Mouse (Mus musculus): Measurements from ENCODE around the gene Prkca. TPM values are rescaled to one million over a fixed set of nuclear protein-coding genes. Genes with fewer than 3 reads are reported as not detected.

The Prkca gene
- total and polyA plus RNA-seq, 3 experiments = 11.6 to 33.4 (median 32.2) TPM

DNA sequence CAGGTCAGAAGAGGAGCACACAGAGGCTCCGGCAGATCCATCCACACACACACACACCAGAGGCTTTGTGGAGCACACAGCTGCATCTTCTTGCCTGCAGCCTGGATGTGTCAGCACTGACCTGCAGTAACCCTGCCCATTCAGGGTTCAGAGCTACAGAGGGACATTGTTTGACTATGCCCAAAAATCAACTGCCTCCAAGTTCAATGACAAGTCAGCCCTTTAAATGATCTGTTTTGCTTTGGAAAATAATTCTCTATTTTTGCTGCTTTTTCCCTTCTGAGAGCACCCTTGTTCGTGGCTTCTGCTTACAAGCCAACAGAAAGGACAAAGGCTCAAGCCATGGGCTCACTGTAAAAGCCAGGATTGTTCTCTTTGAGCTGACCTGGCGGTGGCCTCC, 322.8 kb downstream of the Prkca start:
- WGBS = 76% methylated on average over 3 of the region's 3 CpGs

DNA sequence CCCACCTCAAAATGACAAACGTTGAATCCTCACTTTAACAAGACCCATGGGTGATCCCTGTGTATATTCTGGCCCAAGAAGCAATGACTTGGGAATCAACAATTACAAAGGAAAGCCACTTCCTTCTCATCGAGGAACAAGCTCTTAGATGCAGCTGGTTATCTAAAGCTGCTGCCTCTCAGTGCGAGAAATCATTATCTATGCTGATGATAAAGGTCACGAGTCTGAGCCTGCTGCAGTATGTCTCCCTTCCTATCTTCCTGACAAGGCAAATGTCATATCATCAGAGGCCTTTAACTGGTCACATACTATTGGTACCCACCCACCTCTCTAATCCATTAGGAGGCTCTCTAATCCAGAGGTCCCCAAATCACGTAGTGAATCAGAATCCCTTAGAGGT, 328.4 kb downstream of the Prkca start:
- 52% methylated on average over 5 of the region's 5 CpGs for WGBS

More for the DNA sequence above, 322.8 kb downstream of the Prkca start:
- intact Hi-C loops (cut with DNase I) = no loop called here
- Histone ChIP-seq H3K79me2 (replicated peaks; ENCODE audit: control insufficient read depth, insufficient read depth, low read length) (no peaks in the 10 kb centered on the region), H3K27ac (no peak overlapping the region), H3K27me3 (ENCODE audit: control insufficient read depth, insufficient read depth, low read length) (no peaks in the 10 kb centered on the region), H3K4me3 (no peak overlapping the region), H3K36me3 (ENCODE audit: control insufficient read depth, insufficient read depth, low read length) (no peaks in the 10 kb centered on the region), H3K4me1 (ENCODE audit: control insufficient read depth, insufficient read depth, low read length) (no peaks in the 10 kb centered on the region), H3K9ac (ENCODE audit: low read depth, low read length) (no peak overlapping the region)
- TF ChIP-seq POLR2A (IDR thresholded peaks at IDR 0.05; ENCODE audit: insufficient read depth, low read depth, low read length) (no peak), CTCF (IDR thresholded peaks at IDR 0.05) (no peak), EP300 (IDR thresholded peaks at IDR 0.05; ENCODE audit: insufficient read depth, low read depth, low read length) (no peak)
- DNase-seq = no peak

DNA sequence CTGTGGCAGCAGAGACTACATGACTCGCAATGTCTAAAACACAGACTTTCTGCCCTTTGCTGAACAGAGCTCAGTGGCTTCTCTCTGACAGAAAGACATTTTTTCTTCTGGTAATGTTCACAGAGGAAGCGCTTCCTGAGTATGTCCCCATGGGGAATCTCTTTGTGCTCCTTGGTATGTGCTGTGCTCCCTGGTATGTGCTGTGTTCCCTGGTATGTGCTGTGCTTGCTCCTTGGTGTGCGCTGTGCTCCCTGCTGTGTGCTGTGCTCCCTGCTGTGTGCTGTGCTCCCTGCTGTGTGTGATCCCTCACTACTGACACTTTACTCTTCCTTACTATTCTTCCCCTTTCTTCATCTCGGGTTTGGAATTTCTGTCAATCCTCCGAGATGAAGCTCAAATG, 330.3 kb downstream of the Prkca start:
- Histone ChIP-seq H3K27ac (no peak overlapping the region), H3K79me2 (replicated peaks; ENCODE audit: control insufficient read depth, insufficient read depth, low read length) (no peaks in the 10 kb centered on the region), H3K4me3 (no peak overlapping the region), H3K4me1 (ENCODE audit: control insufficient read depth, insufficient read depth, low read length) (no peaks in the 10 kb centered on the region), H3K27me3 (ENCODE audit: control insufficient read depth, insufficient read depth, low read length) (no peaks in the 10 kb centered on the region), H3K9ac (ENCODE audit: low read depth, low read length) (no peak overlapping the region), H3K36me3 (ENCODE audit: control insufficient read depth, insufficient read depth, low read length) (no peaks in the 10 kb centered on the region)
- 61% methylated on average over 5 of the region's 5 CpGs for WGBS
- no peak for DNase-seq
- TF ChIP-seq EP300 (IDR thresholded peaks at IDR 0.05; ENCODE audit: insufficient read depth, low read depth, low read length) = no peak
- no peak for TF ChIP-seq CTCF (IDR thresholded peaks at IDR 0.05)
- no peak for TF ChIP-seq POLR2A (IDR thresholded peaks at IDR 0.05; ENCODE audit: insufficient read depth, low read depth, low read length)
- intact Hi-C loops (cut with DNase I) = loop anchor here (5.0 kb wide), 1 partner anchor 404 kb away; no protein-coding TSS in a partner anchor

More for the DNA sequence above, 328.4 kb downstream of the Prkca start:
- no peak overlapping the region for H3K4me3 ChIP-seq
- H3K36me3 ChIP-seq (ENCODE audit: control insufficient read depth, insufficient read depth, low read length) = no peaks in the 10 kb centered on the region
- no peak overlapping the region for H3K27ac ChIP-seq
- intact Hi-C loops (cut with DNase I) = no loop called here
- no peak for DNase-seq
- no peak overlapping the region for H3K9ac ChIP-seq (ENCODE audit: low read depth, low read length)
- no peaks in the 10 kb centered on the region for H3K27me3 ChIP-seq (ENCODE audit: control insufficient read depth, insufficient read depth, low read length)
- H3K79me2 ChIP-seq (replicated peaks; ENCODE audit: control insufficient read depth, insufficient read depth, low read length) = no peaks in the 10 kb centered on the region
- H3K4me1 ChIP-seq (ENCODE audit: control insufficient read depth, insufficient read depth, low read length) = no peaks in the 10 kb centered on the region
- TF ChIP-seq CTCF (IDR thresholded peaks at IDR 0.05) (no peak), POLR2A (IDR thresholded peaks at IDR 0.05; ENCODE audit: insufficient read depth, low read depth, low read length) (no peak), EP300 (IDR thresholded peaks at IDR 0.05; ENCODE audit: insufficient read depth, low read depth, low read length) (no peak)

DNA sequence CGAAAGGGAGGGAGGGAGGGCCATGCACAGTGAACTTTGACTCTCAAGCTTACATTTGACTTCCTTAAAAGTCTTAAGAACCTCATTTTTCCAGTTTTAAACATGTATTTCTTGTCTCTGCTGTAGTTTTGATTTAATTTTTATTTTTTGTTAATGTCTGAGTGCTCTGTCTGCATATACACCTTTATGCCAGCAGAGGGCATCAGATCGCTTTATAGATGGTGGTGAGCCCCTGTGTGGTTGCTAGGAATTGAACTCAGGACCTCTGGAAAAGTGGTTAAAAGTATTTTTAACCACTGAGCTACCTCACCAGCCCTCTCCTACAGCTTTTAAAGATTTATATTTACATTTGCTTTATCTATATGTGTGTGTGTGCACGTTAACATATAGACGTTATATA, 333.3 kb downstream of the Prkca start:
- Histone ChIP-seq H3K27ac (no peak overlapping the region), H3K4me3 (no peak overlapping the region), H3K4me1 (ENCODE audit: control insufficient read depth, insufficient read depth, low read length) (no peaks in the 10 kb centered on the region), H3K36me3 (ENCODE audit: control insufficient read depth, insufficient read depth, low read length) (no peaks in the 10 kb centered on the region), H3K79me2 (replicated peaks; ENCODE audit: control insufficient read depth, insufficient read depth, low read length) (no peaks in the 10 kb centered on the region), H3K9ac (ENCODE audit: low read depth, low read length) (no peak overlapping the region), H3K27me3 (ENCODE audit: control insufficient read depth, insufficient read depth, low read length) (no peaks in the 10 kb centered on the region)
- TF ChIP-seq EP300 (IDR thresholded peaks at IDR 0.05; ENCODE audit: insufficient read depth, low read depth, low read length) (no peak), CTCF (IDR thresholded peaks at IDR 0.05) (peak; percentile 78), POLR2A (IDR thresholded peaks at IDR 0.05; ENCODE audit: insufficient read depth, low read depth, low read length) (no peak)
- WGBS = 89% methylated on average over 4 of the region's 4 CpGs
- no peak for DNase-seq
- intact Hi-C loops (cut with DNase I) = loop anchor here (5.0 kb wide), 1 partner anchor 407 kb away; no protein-coding TSS in a partner anchor

DNA sequence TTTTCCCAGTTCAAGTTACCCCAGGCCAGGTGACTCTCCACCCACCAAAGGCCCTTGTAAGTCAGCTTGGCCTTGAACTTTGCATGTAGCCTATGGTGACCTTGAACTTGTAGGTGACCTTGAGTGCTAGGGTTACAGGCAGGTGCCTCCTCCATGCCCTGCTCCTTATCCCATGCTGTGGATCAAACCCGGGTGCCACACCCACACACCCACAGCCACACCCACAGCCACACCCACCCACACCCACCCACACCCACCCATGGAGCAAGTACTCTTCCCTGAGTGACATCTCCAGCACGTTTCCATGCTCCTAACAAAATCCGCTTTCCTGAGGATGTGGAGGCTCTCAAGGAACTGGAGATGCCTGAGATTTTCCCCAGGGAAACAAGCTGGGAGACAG, 344.8 kb downstream of the Prkca start:
- Histone ChIP-seq H3K4me1 (ENCODE audit: control insufficient read depth, insufficient read depth, low read length) (no peaks in the 10 kb centered on the region; the same call in 1 of the 2 replicates), H3K27me3 (ENCODE audit: control insufficient read depth, insufficient read depth, low read length) (no peaks in the 10 kb centered on the region), H3K27ac (no peak overlapping the region), H3K9ac (ENCODE audit: low read depth, low read length) (no peak overlapping the region), H3K36me3 (ENCODE audit: control insufficient read depth, insufficient read depth, low read length) (no peaks in the 10 kb centered on the region), H3K4me3 (no peak overlapping the region), H3K79me2 (replicated peaks; ENCODE audit: control insufficient read depth, insufficient read depth, low read length) (no peaks in the 10 kb centered on the region)
- TF ChIP-seq EP300 (IDR thresholded peaks at IDR 0.05; ENCODE audit: insufficient read depth, low read depth, low read length) (no peak), POLR2A (IDR thresholded peaks at IDR 0.05; ENCODE audit: insufficient read depth, low read depth, low read length) (no peak), CTCF (IDR thresholded peaks at IDR 0.05) (no peak)
- no peak for DNase-seq
- intact Hi-C loops (cut with DNase I) = loop anchor here (10.0 kb wide), 1 partner anchor 364 kb away; no protein-coding TSS in a partner anchor
- 67% methylated on average over 3 of the region's 3 CpGs for WGBS

DNA sequence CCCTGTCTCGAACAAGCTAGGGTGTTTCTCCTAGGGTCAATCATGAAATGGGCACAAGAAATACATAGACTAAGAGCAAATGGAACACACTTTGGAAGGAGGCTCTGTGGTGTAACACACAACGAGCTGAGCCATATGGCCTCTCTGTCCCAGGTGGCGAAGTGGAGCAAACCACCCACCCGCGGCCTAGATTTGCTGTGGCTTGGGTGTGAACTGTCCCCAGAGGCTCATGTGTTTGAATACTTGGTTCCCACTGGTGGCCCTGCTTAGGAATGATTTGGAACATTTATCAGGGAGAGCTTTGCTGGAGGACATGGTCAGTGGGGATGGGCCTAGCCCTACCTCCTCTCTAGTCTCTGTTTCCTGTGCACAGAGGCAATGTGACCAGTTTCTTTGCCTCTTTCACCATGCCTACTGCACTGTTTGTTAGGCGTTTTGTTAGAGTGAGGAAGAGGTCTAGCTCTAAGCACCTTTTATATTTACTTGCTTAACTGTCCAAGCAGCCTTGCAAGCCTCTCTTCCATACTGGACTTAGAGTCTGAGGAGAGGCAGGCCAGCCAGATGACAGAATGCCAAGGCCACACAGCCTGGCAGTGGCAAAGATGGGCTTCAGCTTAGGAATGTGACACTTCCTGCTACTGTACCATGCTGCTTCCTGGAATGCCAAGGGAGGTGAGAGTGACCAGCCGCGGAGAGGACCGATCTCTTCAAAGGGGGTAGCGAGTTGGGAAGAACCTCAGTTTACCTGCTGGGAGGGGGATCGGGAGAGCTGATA, 346.6 kb downstream of the Prkca start:
- WGBS = 64% methylated on average over 11 of the region's 11 CpGs
- TF ChIP-seq CTCF (IDR thresholded peaks at IDR 0.05) (no peak), EP300 (IDR thresholded peaks at IDR 0.05; ENCODE audit: insufficient read depth, low read depth, low read length) (no peak), POLR2A (IDR thresholded peaks at IDR 0.05; ENCODE audit: insufficient read depth, low read depth, low read length) (no peak)
- Histone ChIP-seq H3K79me2 (replicated peaks; ENCODE audit: control insufficient read depth, insufficient read depth, low read length) (no peaks in the 10 kb centered on the region), H3K4me3 (no peak overlapping the region), H3K36me3 (ENCODE audit: control insufficient read depth, insufficient read depth, low read length) (no peaks in the 10 kb centered on the region), H3K27me3 (ENCODE audit: control insufficient read depth, insufficient read depth, low read length) (no peaks in the 10 kb centered on the region), H3K4me1 (ENCODE audit: control insufficient read depth, insufficient read depth, low read length) (no peaks in the 10 kb centered on the region; the same call in 1 of the 2 replicates), H3K27ac (no peak overlapping the region), H3K9ac (ENCODE audit: low read depth, low read length) (no peak overlapping the region)
- DNase-seq = no peak
- intact Hi-C loops (cut with DNase I) = loop anchor here (10.0 kb wide), 1 partner anchor 362 kb away; no protein-coding TSS in a partner anchor

Measured in heart, adult 2 months (tissue).